8 mouse cellular contexts compared by ENCODE assay signal in genomic region chr9:63880487-63881260, GRCm38 (mm10).
A peak's percentile ranks its signal among the peaks of the same experiment; 100 is the strongest.
DNase-seq lines count a peak whose midpoint lies in the region; ATAC-seq and TF ChIP-seq lines count a peak whose summit lies in the region.

No protein-coding gene starts in this region.

- no peaks in the 10 kb centered on the region for H3K9me3 ChIP-seq in heart, embryonic 15.5 days (replicated peaks)
- no peaks in the 10 kb centered on the region for H3K9me3 ChIP-seq in hindbrain, embryonic 12.5 days (replicated peaks)

- no peak for ATAC-seq in heart, embryonic 15.5 days (replicated peaks; ENCODE audit: insufficient number of reproducible peaks, insufficient read depth, low FRiP score, low read depth)
- ATAC-seq in hindbrain, embryonic 12.5 days (ENCODE audit: low FRiP score), result peak; percentile 63

- H3K4me3 ChIP-seq in heart, embryonic 15.5 days, result no peak overlapping the region
- H3K4me3 ChIP-seq in heart, adult 2 months, result no peak overlapping the region
- peak overlapping the region; percentile 10; the same call in 1 of the 2 replicates for H3K4me3 ChIP-seq in hindbrain, embryonic 12.5 days

- H3K4me1 ChIP-seq in heart, embryonic 15.5 days (replicated peaks), result peaks cover 32% of the 10 kb centered on the region
- no peaks in the 10 kb centered on the region for H3K4me1 ChIP-seq in heart, adult 2 months (ENCODE audit: control insufficient read depth, insufficient read depth, low read length)
- H3K4me1 ChIP-seq in hindbrain, embryonic 12.5 days, result peaks cover 39% of the 10 kb centered on the region

- DNase-seq in heart, adult 2 months, result no peak
- peak; percentile 32 for DNase-seq in brain, embryonic 18.5 days (ENCODE audit: low read depth, low spot score)
- DNase-seq in mesoderm, embryonic 11.5 days (ENCODE audit: low read depth, low spot score), result peak; percentile 58
- DNase-seq in adrenal gland, postnatal 10 days, result no peak
- no peak for DNase-seq in spleen, postnatal 4 days (ENCODE audit: low spot score in 2 of 2)
- DNase-seq in cerebellum, adult 9-11 months, result no peak

- intact Hi-C loops in heart, adult 2 months (cut with DNase I), result no loop called here

- no peaks in the 10 kb centered on the region for H3K36me3 ChIP-seq in heart, embryonic 15.5 days
- no peaks in the 10 kb centered on the region for H3K36me3 ChIP-seq in heart, adult 2 months (ENCODE audit: control insufficient read depth, insufficient read depth, low read length)
- no peaks in the 10 kb centered on the region for H3K36me3 ChIP-seq in hindbrain, embryonic 12.5 days

- H3K9ac ChIP-seq in heart, embryonic 15.5 days, result no peak overlapping the region
- no peak overlapping the region for H3K9ac ChIP-seq in heart, adult 2 months (ENCODE audit: low read depth, low read length)
- no peak overlapping the region for H3K9ac ChIP-seq in hindbrain, embryonic 12.5 days

- TF ChIP-seq CTCF in heart, adult 2 months (IDR thresholded peaks at IDR 0.05), result no peak

- no peak overlapping the region for H3K27ac ChIP-seq in heart, embryonic 15.5 days
- H3K27ac ChIP-seq in heart, adult 2 months, result no peak overlapping the region
- H3K27ac ChIP-seq in hindbrain, embryonic 12.5 days, result peak overlapping the region; percentile 78

- TF ChIP-seq EP300 in heart, adult 2 months (IDR thresholded peaks at IDR 0.05; ENCODE audit: insufficient read depth, low read depth, low read length), result no peak

- 40% methylated on average over 26 of the region's 26 CpGs for WGBS in heart, embryonic 15.5 days
- 47% methylated on average over 26 of the region's 26 CpGs for WGBS in heart, adult 2 months
- WGBS in hindbrain, embryonic 12.5 days, result 13% methylated on average over 25 of the region's 26 CpGs

- no peak for TF ChIP-seq POLR2A in heart, adult 2 months (IDR thresholded peaks at IDR 0.05; ENCODE audit: insufficient read depth, low read depth, low read length)

- H3K79me2 ChIP-seq in heart, adult 2 months (replicated peaks; ENCODE audit: control insufficient read depth, insufficient read depth, low read length), result no peaks in the 10 kb centered on the region

- peak overlapping the region; percentile 49 for H3K4me2 ChIP-seq in heart, embryonic 15.5 days
- H3K4me2 ChIP-seq in hindbrain, embryonic 12.5 days (replicated peaks), result peak overlapping the region; percentile 45

- H3K27me3 ChIP-seq in heart, embryonic 15.5 days, result no peaks in the 10 kb centered on the region
- H3K27me3 ChIP-seq in heart, adult 2 months (ENCODE audit: control insufficient read depth, insufficient read depth, low read length), result no peaks in the 10 kb centered on the region
- H3K27me3 ChIP-seq in hindbrain, embryonic 12.5 days, result peaks cover 32% of the 10 kb centered on the region

Comparison
In these comparisons a context has a peak if more than half of its experiments do, and no peak if none do; other contexts are left out.
1. DNase-seq: peak in brain, embryonic 18.5 days (single experiment) and mesoderm, embryonic 11.5 days (single experiment); none in heart, adult 2 months (0 of 2), adrenal gland, postnatal 10 days (single experiment), spleen, postnatal 4 days (0 of 2) and cerebellum, adult 9-11 months (single experiment).